Mouse (Mus musculus): ENCODE data around the gene Hoxd10. TPM values are rescaled to one million over a fixed set of nuclear protein-coding genes. Genes with fewer than 3 reads are reported as not detected.

Gene Hoxd10
- total RNA-seq, 2 experiments from 2014 or later: not detected

DNA sequence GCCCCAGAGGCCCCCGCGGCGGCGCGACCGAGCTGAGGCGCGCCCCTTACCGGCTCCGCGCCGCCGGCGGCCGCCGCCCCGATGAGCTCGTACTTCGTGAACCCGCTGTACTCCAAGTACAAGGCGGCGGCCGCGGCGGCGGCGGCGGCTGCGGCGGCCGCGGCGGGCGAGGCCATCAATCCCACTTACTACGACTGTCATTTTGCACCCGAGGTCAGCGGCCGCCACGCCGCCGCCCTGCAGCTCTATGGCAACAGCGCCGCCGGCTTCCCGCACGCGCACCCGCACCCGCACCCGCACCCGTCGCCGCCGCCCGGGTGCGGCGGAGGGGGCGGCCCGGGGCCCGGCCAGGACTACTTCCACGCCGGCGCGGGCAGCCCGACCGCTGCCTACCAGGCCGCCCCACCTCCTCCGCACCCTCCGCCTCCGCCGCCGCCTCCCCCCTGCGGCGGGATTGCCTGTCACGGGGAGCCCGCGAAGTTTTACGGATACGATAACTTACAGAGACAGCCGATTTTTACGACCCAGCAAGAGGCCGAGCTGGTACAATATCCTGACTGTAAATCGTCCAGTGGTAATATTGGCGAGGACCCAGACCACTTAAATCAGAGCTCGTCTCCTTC lies 13.9 kb downstream of the Hoxd10 start:
- intact Hi-C loops (cut with DNase I): no loop called here
- no peak for DNase-seq

DNA sequence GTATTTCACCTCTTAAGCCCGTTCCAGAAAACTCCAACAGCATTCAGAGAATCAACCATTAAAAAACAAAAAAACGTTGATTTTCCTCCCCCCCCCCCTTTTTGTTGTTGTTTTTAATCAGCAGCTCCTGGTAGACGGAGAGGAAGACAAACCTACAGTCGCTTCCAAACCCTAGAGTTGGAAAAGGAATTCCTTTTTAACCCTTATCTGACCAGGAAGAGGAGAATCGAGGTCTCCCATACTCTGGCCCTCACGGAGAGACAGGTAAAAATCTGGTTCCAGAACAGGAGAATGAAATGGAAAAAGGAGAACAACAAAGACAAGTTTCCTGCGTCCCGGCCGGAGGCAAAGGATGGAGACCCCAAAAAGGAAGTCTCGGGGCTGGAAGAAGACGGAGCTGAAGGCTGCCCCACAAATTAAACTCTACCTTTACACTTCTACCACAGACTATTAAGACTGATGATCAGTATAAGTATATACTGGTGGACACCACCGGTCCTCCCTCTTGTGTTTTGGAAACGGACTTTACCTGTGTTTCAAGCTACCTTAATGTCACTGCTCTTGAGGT lies 14.8 kb downstream of the Hoxd10 start:
- no peak for DNase-seq
- intact Hi-C loops (cut with DNase I): no loop called here

DNA sequence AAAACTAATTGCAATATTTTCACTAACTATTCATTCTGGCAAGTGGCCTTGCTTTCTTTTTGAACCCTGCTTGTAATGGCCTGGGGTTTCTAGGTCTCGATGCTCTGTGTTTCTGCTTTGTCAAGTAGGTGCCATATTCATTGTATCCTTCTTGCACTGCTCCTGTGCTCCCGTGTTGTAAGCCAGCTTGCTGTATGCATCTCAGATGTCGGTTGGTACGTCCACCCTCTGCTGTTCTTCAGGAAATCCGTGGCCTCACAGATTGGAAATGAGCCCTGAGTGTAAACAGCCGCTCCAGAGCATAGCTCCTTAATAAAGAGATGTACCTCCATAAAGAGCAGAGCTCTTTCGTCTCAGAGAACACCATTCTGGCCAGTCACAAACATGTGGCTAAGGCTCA lies 15.9 kb downstream of the Hoxd10 start:
- intact Hi-C loops (cut with DNase I): no loop called here
- no peak for DNase-seq

DNA sequence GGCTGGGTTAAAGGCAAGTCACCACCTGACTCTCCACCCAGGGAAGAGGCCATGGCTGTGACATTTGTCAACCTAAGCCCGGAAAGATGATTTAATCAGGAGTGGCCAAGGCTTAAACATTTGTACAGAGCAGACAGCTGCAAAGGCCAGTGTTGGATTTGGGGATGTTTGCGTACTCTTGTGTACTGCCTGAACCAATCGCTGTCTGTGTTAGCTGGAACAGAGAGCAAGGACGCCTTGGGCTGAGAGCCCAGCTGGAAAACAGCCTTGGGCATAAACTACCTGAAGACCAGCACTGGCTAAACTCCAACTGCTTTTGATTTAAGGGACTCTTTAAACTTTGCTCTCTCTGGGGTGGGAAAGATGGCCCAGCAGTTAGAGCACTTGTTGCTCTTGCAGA lies 17.0 kb downstream of the Hoxd10 start:
- DNase-seq: no peak
- intact Hi-C loops (cut with DNase I): no loop called here

DNA sequence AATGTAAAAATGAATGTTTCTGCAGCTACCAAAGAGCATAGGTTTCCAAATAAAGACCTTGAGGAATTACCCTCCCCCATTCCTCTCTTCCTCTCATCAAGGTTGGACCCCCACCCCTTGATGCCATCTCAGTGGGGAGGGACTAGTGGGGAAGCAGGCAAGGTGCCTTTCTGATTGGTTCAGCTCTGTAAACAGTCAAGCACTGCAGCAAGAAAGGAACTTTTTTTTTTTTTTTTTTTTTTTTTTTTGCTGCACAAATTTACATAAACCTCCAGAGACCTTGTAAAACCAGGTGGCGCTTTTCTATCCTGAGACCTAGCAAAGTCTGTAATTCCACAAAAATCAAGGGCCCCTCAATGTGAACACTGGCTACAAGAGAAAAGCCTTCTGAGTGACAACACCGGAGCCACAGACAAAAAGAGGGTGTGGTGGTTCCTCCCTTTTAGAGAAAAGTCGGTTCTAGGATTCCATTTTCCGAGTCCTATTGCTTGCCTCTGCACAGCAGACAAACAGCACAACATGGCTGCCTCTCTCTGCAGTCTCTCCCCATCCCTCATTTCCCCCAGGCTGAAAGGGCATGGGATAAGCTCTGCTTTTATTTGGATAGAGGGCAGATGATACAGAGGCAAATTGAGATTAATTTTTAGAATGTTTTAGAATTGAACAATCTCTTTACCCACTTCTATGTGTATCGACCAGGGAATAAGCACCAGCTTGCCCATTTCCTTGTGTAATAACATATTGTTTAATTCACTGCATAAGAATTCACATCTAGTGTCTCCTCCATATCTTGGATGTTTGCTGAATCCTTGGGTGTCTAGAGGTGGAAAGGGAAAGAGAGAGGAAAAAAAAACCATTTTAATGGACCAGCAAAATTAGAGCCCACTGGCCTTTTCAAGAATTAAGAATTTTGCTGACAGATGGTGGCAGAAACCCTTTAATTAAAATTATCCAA lies 18.0 kb downstream of the Hoxd10 start:
- intact Hi-C loops (cut with DNase I): no loop called here
- DNase-seq: no peak

DNA sequence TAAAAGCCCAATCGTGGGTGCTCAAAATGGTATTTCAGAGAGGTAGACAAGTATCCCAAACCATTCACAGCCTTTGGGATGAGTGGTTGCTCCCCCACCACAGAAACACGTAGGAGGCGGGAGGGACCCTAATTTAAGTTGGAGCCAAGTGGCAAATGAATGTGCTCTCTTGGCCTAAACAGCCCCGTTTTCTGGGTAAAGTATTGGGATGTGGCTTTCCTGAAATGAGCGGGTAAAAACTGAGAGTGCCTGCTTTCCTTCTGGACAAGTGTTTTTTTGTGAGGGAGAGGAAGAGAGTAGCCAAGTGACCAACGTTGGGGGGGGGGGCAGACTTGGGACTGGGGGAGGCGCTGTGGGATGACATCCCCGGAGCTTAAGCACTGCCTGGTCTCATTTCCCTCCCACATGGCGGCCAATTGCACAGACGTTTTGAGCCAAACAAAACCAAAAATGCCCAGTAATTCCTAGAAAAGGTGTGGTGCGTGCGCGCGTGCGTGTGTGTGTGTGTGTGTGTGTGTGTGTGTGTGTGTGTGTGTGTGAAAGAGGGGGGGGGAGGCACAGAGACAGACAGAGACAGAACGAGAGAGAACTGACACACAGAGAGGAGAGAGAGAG lies 19.3 kb downstream of the Hoxd10 start:
- DNase-seq: no peak
- intact Hi-C loops (cut with DNase I): no loop called here

DNA sequence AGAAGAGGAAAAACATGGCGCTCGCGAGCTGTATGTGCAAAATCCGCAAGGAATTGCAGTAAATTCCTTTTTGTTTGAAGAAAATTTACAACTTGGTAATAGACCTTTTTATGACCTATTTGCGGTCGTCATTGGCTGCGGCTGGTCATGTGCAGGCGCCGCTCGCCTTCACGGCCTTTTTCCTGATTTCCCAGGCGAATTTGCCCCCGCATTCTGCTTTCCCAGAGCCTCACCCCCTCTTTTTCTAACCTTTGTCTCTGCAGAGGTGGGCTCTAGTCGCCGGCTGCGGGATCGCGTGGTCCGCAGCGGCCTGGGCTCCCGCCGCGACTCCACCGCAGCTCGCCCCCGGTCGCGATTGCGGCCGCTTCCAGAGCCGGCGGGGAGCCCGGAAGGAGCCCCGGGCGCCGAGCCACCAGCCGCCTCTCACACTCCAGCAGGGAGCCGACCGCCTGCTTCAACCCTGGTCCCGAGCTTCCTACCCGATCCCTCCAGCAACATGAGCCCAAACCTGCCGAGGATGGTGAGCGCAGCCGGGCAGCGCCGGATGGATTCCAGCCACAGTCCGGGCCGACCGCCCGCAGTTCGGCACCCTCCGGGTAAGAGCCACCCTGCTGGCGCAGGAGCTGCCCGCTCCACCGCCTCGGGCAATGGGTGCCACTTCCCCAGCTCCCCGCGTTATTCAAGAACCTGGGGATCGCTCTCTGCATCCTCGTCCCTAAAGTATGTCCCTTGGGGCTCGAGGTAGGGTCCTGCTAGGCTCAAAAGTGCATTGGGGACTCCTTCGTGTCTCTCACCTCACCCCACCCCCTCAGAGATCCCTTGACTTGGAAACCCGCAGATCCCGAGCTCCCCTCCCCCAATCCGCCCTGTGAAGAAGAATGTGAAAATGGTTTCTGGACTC lies 20.2 kb downstream of the Hoxd10 start, which contains the start of the genes Hoxd3 and Hoxd4:
Gene Hoxd3 (plus strand): TSS at position 207 of the 901 bp plus-strand sequence.
Gene Hoxd4 (plus strand): TSS at position 209 of the 901 bp plus-strand sequence.
- intact Hi-C loops (cut with DNase I): no loop called here
- DNase-seq: no peak

DNA sequence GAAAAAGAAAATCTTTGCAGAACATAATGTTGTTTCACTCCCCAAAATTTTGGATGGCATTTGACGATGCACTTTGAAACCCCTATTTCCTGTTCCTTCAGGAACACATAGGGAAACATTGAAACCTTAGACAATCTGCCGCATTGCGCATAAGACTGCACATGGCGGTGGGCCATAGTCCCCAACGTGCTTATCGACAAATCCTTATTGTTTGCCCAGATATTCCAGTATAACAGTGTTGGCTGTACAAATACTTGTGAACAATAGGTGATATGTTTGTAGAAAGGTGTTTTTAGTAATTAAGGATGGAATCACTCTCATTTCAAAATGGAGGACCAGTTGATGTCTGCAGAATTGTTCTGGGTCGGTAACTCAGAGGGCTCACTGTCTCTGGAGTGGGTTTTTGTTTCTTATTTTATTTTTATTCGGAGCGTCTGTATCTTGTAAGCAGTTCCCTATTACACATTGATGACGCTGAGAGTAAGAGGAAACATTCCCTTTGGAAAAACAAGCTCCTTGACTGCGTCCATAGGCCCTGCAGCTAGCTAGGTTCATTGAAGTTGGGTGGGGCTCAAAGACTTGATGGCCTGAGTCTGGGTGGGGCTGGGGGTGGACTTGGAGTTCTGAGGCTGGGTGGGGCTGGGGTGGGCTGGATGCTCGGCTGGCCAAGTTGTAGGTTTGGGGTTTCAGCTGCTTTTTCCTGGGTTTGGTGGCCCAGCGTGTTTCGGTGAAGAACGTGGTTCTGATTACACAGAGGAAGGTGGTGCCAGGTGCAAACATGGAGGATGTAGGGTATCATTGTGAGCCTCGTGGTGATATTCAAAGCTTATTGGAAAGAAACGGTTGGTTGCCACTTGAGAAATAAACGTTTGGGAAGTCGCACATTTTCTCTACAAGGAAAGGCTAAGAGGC lies 21.8 kb downstream of the Hoxd10 start:
- intact Hi-C loops (cut with DNase I): no loop called here
- no peak for DNase-seq

DNA sequence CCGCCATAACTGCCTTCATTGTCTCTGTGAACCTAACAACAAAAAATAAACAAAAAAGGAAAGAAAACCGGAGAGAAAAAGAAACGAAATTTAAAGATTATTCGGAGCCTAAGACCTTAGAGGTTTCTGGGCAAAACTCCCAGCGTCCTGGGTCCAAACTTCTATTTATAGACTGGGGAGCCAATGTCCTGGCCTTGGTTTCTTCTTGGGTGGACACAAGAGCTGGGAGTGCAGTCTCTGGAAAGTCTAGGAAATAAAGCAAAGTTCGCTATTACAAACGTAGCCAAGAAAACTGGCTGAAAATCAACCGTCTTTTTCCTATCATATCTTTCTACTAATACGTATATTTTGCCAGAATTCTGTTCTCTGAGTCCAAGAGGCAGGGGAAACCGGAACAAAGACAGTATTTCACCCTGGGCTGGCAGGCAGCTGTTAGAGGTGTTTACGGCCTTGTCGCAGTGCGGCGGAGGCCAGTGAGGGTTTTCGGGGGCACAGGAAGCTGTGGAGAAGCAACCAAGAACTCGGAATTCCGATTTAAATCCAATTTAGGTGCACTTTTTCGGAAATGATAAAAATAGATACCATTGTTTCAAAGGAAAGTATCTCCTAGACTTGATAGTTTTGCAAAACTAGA lies 22.5 kb downstream of the Hoxd10 start:
- no peak for DNase-seq
- intact Hi-C loops (cut with DNase I): no loop called here

DNA sequence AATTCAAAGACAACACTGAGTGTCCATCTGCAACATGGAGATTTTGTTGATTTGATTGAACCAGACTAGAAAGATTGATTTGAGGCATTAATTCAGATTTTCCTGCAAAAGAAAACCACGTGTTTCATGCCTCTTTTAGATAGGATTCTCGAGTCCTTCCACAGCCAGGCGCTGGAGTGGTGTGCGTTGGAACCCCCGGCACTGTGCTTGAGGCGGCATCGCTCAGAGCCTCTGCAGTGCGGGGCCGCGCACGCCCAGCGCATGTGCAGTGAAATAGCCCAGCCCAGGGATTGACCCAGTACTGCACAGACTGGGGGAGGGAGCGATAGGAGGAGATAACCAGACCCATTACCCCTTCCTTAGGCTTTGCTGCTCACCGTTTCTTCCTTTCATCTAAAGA lies 23.2 kb downstream of the Hoxd10 start:
- intact Hi-C loops (cut with DNase I): loop anchor here (5.0 kb wide), 5 partner anchors 247 to 872 kb away; no protein-coding TSS in a partner anchor
- no peak for DNase-seq

DNA sequence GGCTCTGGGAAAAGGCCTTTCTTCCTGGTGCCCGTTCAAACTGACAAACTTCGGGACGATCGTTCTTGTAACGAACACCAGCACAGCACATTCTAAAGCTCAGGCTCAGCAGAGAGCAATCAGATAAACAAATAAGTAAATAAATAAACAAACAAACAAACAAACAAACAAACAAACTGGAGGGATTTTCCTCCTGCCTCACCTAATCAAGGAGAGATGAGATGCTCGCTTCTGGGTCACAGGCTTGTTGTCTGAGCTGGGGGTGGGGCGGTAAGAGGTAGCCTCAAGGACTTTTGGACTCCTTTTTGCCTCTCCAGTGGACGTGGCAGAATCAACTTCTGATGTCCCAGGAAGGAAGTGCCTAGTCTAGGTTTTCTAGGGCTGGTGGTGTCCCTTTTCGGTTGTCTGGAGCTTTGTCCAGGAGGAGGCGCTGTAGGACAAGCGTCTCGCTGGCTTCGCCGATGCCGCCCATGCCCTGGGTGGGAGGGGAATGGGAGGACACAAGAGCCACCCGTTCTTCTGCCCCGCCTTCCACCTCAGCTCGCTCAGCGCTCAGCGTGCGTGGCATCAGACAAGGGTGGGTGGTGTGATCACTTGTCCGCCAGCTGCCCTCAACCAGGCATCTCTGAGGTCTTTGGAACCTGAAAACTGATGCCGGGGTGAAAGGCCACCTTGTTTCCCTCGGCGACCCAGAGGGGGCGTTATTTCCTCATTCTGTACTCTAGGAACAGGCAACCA lies 23.9 kb downstream of the Hoxd10 start:
- DNase-seq: peak; percentile 92
- intact Hi-C loops (cut with DNase I): loop anchor here (5.0 kb wide), 5 partner anchors 247 to 872 kb away; no protein-coding TSS in a partner anchor

DNA sequence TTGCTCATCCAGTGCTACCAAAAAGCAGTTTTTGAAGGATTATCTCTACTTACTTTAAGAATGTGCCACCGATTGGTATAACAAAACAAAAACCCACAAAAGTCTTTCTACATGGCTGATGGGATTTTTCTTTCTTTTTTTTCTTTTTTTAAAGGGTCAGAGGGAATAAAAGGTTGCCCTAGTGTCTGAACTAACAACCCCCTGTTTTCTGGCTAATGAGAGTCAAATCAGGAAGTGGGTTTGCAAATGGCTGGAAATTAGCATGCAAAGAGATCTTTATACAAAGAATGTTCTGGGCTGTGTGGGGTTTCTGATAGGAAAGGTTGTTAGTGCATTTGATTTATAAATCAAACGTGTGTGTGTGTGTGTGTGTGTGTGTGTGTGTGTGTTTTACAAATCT lies 28.7 kb downstream of the Hoxd10 start:
- intact Hi-C loops (cut with DNase I): no loop called here
- no peak for DNase-seq

DNA sequence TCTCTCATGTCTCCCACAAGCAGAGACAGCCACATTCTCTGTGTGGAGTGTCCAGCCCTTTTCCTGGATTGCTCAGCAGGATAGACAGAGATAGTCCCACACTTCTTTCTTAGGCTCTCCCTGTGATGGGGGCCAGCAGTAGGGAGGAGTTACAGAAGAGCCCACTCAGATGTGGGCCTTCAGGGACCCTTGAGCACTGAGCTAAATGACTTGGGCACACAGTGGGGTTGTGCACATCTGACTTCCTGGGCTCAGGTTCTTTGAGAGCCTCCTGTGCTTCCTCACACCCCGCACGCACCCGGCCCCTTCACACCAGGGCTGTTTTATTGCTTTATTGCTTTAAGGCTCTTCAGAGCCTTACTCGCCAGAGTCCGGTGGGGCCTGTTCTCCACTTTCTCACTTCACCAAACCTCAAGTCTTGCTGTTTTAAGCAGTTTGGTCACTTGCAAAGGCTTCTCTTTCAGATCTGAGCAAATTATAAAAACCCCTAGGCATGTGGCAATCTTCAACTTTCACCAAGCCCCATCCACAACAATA lies 29.3 kb downstream of the Hoxd10 start:
- no peak for DNase-seq
- intact Hi-C loops (cut with DNase I): no loop called here

DNA sequence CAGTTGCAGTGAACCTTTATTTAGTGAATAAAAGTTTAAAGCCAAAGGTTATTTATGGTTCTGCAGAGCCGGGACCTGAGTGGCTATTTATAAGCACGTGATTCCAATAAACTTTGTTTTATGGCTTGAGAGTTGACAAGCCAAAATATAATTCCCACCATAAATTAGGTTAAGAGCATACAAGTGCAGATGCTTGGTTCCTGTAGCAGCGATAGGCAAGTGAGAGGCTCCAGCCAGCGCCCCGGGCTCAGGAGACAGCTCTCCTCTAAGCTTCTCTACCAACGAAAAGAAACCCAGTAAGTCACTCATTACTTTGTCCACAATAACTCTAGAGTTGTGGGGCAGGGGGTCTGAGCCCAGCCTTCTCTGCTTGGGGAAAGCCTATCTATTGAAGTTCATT lies 30.2 kb downstream of the Hoxd10 start:
- DNase-seq: no peak
- intact Hi-C loops (cut with DNase I): no loop called here

DNA sequence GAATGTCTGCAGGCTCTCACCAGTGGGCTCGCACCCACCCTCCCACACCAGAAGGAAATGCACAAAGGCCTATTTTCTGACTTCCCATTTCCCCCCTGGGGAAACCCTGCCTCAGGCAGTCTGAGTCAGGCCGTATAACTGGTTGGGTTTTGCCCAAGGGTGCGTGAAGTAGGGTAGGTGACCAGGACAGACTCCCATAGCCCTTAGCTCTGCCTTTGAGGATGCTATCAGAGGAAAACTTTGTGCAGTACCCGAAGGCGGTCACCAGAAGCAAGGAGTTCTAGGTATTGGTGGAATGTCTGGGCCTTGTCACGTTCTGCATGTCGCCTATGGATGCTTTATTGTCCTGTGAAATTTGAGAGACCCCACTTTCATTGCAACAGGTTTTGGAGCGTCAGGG lies 31.2 kb downstream of the Hoxd10 start:
- DNase-seq: no peak
- intact Hi-C loops (cut with DNase I): no loop called here

DNA sequence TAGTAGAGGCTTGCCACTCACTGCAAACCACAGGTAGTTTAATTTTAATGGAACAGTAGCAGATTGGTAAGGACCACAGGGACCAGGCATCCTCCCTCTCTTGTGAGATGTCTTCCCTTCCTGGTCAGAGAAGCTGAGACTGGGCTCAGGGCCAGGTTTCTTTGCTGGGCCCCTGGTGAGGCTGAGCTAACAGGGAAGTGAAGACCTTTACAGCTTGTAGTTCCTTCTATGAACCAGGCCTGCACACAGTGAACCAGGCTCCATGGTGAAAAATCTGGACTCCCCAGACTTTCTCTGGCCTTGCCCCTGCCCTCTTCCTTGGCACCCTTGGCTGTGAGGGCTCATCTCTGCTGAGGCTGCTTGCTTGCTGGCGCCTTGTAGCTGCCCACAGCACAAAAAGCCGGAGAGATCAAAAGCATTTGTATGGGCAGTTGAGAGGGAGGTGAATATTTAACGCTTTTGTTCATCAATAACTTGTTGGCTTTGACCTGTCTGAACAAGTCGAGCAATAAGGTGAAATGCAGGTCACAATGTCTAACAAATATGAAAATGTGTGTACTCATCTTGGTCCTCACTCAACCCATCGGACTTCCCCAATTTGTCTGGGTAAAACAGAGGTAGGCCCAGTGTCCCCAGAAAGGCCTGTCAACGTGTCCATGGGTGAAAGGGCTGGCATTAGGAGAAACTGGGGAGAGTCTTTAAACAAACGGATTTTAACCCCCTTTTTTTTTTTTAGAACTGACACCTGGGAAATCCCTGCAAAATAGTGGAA lies 32.7 kb downstream of the Hoxd10 start:
- DNase-seq: no peak
- intact Hi-C loops (cut with DNase I): no loop called here

DNA sequence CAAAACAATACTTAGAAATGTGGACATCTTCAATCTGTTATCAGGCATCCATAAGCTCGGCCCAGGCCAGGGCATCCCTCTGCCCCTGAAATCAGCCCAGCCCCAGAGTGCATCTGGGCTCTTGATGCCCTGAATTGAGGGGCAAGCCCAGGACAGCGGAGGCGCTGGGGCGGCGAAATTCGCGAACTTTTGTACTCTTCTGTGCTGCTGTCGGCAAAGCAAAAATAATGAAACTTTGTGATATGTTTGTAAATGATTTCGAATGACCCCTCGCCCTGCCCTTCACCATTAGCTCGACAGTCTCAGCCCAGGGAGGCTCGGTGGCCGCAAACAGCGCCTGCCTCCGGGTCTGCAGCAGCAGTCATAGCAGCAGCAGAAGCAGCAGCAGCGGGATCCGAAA lies 33.4 kb downstream of the Hoxd10 start:
- intact Hi-C loops (cut with DNase I): no loop called here
- no peak for DNase-seq
